Mouse (Mus musculus) gastrocnemius, adult 8-10 months (tissue): Measurements from ENCODE around the gene Gtdc1. TPM values are rescaled to one million over a fixed set of nuclear protein-coding genes. Genes with fewer than 3 reads are reported as not detected.

ENCODE experiments used
- DNase-seq, 2 experiments: peaks; one replicate each; pipeline ENCODE4 v3.0.0; 2022; ENCODE audit warnings: low spot score in 2 of 2
- total RNA-seq, 4 experiments: library from RNA; stranded (reverse); gene quantifications; 2 replicates each; pipeline ENCODE4 v1.2.4; 2022

The Gtdc1 gene
- total RNA-seq, 4 experiments from 2014 or later = 28.7 to 38.1 (median 35.3) TPM

GRCm38 (mm10) chr2:44535136-44535675, 392.3 kb downstream of the Gtdc1 start:
- DNase-seq = no peak

- no peak for DNase-seq
Measured at GRCm38 (mm10) chr2:44526110-44527032, 401.1 kb downstream of the Gtdc1 start.

- no peak for DNase-seq
Measured at GRCm38 (mm10) chr2:44525187-44525919, 402.1 kb downstream of the Gtdc1 start.

- DNase-seq = no peak
Measured at GRCm38 (mm10) chr2:44519236-44519635, 408.2 kb downstream of the Gtdc1 start.

- DNase-seq = no peak
Measured at GRCm38 (mm10) chr2:44518085-44518484, 409.4 kb downstream of the Gtdc1 start.

Other genes starting within 250 kb of the Gtdc1 start
- gene Zeb2, start 189.7 kb upstream of the Gtdc1 start, total RNA-seq = 10 to 100 TPM; 24.4 to 42.0 (median 34.1) TPM